Mouse (Mus musculus) heart, postnatal 25 days (tissue): Measurements from ENCODE around the gene Armc3. TPM values are rescaled to one million over a fixed set of nuclear protein-coding genes. Genes with fewer than 3 reads are reported as not detected.
"Not testable (repeated sequence)": the region's sequence is repeated elsewhere in the genome, so short reads cannot be mapped to it uniquely, and the experiment has no call there.

Source experiments
- DNase-seq: peaks from one replicate; pipeline ENCODE4 v3.0.0; 2022; ENCODE audit warnings: low spot score
- intact Hi-C: fragments of 180-260 bp; cut with DNase I; formaldehyde crosslinking; loops from one replicate; pipeline ENCODE4 v1.15.1; 2025
- total RNA-seq, 2 experiments: library from RNA; stranded (reverse); gene quantifications; 2 replicates each; pipeline ENCODE4 v1.2.3; 2021

The Armc3 gene
- total RNA-seq, 2 experiments from 2014 or later = not detected

DNA sequence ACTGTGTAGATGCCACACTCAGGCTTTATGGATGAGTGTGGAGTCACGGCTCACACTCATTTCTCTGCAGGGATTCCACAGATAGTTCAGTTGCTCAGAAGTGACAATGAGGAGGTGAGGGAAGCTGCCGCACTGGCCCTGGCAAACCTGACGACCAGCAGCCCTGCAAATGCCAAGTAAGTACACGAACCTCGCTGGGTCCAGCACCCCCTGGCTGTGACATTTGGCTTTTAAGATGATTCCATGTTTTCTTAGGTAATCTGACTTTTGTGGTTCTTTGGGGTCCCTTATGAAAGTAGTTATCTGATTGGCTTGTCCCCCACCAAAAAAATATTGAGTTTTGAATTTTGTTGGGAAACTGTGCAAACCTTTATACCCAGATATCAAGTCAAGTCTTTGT is 70.9 kb downstream of the Armc3 start:
- DNase-seq = no peak
- intact Hi-C loops = loop anchor here (10.0 kb wide), 1 partner anchor 915 kb away; no protein-coding TSS in a partner anchor

DNA sequence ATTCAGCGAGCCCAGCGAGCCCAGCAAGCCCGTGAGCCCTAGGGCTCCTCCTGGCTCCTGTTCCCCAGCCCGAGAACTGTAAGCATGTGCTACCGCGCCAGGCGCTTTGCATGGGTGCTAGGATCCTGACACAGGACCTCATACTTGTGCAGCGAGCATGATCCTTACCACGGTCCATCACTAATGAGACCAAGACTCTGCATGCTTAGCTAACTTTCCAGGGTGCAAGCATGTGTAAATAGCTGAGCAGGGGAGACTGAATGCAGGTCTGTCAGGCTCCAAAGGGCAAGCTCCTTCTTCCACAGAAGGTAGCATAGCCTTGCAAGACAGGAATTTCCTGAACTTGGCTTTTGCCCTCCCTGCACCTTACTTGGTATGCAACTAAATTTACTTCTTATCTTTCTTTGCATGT is 71.6 kb downstream of the Armc3 start:
- DNase-seq = no peak
- intact Hi-C loops = loop anchor here (10.0 kb wide), 1 partner anchor 916 kb away; no protein-coding TSS in a partner anchor

DNA sequence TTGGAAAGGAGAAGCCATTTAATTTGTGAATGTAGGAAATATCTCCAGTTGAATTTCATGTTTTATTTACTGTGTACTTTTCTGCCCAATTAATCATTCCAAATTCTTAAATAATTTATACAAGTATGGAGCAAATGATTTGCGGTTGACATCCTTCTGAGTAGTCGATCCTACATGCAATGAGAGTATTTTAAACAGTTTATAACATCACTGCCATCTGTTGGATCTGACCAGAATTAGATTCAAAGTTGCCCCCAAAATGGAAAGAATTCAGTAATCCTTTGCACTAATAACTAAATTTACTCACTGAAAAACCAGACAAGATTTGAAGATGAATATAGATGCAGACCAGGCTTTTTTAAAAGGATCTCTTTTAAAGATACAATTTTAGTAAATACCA is 75.5 kb downstream of the Armc3 start:
- intact Hi-C loops = loop anchor here (10.0 kb wide), 1 partner anchor 920 kb away; no protein-coding TSS in a partner anchor

DNA sequence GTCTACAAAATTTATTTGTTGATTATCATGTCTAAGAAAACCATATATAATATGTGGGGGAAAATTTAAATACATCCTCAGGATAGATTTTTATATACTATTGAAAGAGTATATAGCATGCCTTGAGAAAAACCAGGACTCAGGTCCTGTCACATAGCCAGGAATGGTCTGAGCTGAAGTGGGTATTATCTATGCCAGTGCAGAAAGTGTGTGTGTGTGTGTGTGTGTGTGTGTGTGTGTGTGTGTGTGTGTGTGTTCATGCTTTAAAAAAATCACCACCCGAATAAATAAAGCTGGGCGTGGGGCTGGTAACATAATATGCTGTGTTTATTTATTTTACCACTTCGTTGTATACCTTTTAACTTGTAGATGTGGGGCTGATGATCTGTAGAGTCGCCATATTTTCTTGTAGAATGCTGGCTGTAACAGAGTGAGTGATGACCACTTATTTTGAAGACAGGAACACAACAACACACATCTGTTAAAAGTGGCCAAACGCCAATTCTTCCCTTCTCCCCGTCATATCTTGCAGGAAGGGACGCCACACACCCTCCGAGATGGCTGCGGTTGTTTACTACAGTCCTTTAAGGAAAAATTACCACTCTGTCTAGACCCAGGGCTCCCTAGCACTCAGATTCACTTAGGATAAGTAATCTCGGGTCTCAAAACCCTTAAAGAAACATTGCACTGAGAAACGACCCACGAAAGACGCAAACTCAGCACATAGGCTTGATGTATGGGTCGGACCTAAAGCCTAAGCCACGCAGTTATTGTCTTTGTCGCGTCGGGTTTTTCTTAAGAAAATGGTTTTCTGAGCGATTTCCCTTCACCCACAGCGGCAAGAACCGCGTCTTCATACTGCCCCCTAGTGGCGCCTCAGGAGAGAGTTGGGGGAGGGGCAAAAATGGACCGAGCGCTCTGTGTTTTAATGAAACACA is 76.8 kb downstream of the Armc3 start:
- DNase-seq = peak; percentile 44
- intact Hi-C loops = loop anchor here (2.0 to 10.0 kb wide), 5 partner anchors 69 to 921 kb away; no protein-coding TSS in a partner anchor

More for the DNA sequence above, 75.5 kb downstream of the Armc3 start:
- DNase-seq = no peak

DNA sequence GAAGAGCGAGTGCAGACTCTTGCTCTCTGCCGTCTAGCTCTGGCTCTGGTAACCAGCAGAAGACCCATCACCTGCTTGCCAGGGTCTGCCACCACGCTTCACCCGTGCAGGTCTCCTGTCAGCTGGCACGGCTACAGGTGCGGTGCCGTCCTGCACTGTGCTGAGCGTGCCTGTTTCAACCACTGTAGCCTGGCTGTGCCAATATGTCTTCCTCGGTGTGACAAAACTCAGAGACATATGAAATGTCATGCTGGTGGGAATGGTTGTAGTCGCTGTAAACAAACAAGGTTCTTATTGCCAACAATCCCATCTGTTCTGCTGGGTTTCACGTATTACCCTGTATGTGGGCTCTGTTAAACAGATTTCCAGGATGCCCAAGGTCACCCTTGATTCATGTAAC is 81.2 kb downstream of the Armc3 start:
- intact Hi-C loops = no loop called here
- DNase-seq = no peak

DNA sequence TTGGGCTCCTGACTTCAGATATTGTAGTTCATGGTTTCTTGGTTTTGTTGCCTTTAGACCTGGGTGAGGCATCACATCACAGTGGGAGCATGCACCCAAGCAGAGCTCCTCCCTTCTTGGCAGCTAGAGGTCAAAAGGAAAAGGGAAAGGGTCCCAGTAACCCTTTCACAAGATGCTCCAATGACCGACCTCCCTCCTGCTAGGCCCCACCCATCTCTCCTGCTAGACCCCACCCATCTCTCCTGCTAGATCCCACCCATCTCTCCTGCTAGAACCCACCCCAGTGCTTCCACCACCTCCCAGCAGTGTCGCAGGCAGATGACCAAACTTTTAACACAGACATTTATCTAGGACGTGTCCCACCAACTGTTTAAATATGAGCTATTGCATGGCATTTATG is 93.3 kb downstream of the Armc3 start:
- DNase-seq = no peak
- intact Hi-C loops = no loop called here

DNA sequence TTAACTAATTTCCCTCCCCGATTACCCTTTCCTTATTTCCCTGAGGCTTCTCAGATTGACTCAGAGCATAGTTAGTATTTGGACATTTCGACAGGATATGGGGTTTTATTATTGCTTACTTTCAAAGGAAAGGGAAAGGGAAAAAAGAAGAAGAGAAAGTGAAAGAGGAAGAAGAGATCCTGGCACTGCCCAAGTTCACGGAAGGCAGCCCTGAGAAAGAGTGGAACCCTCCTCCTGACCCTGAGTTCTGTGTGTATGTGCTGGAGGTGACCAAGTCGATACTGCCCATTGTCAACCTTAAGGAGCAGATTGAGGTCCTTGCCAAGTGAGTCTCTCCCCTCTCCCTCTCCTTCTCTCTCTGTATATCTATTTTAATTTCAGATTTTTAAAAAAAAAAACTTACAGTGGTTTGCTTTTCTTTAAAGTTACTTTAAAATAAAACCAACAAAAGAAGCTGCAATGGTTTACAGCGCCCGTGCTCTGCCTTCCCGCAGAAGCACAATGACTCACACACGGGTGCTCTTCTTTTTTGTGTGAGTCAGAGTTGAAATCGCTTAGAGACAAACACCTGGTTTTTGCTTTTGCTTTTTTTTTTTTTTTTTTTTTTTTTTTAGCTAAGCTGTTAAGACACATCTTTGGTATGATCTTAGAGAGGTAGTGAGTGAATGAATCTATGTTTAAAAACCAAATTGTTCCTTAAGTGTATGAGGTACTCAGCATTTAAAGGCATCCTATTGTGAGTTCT is 101.4 kb downstream of the Armc3 start:
- intact Hi-C loops = no loop called here

DNA sequence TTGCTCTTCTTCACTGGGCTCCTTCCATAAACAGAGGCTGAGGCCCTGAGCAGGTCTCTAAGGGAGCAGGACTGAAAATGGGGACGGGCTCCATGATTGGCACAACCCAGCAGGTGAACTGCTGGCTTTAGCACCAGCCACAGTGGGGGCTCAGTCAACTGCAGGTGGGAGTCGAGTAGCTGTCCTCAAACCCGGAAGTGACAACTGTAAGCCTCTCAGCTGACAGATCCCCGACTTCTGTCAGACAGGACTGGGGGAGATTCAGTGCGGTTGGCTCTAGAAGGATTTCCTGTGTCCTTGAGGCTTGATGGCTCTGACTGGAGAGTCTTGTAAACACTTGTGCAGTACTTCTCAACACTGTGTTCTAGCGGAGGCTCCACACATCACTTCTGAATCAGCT is 102.1 kb downstream of the Armc3 start:
- intact Hi-C loops = no loop called here
- no peak for DNase-seq

More for the DNA sequence above, 101.4 kb downstream of the Armc3 start:
- DNase-seq = no peak

DNA sequence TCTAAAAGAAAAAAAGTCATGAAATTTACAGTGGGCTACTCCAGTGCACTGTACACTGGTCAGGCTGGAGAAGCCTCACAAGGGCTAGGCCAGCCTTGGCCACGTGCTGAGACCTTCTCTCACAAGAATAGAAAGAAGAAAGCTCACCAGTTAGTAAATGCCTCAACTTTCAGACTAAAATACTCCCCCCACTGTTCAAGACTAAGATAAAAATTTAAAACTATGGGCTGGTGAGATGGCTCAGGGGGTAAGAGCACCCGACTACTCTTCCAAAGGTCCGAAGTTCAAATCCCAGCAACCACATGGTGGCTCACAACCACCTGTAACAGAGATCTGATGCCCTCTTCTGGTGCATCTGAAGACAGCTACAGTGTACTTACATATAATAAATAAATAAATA is 104.0 kb downstream of the Armc3 start:
- intact Hi-C loops, DNase-seq: not testable (repeated sequence)

DNA sequence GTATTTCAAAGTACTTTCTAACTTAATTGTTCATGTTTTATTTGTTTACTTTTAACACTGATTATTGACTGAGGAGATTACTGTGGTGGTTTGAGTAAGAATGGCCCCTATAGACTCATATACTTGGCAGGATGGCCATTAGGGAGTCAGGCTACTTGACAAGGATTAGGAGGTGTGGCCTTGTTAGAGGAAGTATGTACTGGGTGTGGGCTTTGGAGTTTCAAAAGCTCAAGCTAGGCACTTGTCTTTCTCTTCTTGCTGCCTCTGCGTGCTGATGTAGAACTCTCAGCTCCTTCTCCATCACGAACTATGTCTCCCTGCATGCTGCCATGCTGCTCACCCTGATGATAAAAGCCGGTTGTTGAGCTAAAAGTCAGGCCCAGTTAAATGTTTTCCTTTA is 111.4 kb downstream of the Armc3 start:
- intact Hi-C loops = no loop called here
- DNase-seq = no peak

DNA sequence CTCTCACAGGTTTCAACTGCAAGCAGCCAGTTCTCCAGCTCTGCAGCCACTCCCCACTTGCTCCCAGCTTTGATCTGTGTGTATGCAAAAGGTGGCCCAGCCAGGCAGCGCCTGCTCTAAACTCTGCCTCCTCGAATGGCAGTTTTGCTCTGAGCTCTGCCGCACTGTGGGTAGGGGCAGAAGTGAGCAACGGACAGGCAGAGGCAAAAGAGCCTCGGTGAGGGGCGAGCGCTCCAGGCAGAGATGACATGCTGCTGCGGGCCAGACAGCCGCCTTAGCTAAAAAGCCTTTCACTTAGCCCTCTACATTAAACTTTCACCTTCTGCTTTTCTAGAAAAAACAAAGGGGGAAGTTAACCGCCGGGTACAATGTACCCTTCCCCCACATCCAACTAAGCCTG is 117.0 kb downstream of the Armc3 start:
- intact Hi-C loops = no loop called here
- no peak for DNase-seq

DNA sequence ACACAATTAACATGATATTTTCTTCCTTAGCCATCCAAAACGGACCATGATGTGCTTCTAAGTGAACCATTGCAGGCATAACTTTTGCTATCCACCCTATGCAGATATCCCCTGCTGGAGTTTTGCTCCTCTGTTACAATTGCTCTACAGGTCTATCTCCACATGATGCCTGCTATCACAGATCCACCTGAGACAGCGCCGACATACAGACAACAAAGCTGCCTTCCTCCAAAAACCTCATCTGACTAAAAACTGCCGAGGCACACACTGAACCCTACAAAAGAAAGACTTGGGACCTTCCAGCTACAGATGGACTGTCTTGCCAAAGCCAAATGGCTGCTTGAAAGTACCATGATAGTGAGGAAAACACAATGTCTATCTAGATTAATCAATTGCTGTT is 117.6 kb downstream of the Armc3 start:
- intact Hi-C loops = no loop called here
- DNase-seq = no peak

DNA sequence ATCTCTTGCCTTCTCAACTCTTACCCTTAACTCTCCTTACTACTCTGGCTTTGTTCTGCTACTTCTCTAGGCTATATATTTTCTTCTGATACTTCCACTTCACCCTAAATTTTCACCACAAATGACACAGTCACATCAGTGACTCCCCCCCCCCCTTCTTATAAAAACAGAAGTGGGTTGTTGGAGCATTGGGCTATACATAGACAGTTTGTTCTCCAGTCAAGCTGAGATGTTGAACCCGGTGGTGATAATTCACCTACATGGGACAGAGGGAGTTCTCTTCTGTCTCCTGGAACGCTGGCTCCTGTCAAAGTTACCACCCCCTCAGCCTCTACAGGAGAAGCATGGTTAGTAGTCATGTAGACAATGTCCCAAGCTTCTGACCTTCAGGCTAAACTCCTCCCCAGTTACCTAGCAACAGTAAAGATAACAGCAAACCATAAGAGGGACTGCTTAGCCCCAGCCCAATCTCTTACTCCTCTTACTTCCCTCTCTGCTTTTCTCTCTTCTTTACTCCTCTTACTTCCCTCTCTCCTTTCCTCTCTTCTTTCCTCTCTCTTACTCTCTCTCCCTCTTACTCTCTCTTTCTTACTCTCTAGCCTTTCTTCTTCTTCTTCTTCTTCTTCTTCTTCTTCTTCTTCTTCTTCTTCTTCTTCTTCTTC is 118.2 kb downstream of the Armc3 start:
- intact Hi-C loops, DNase-seq: not testable (repeated sequence)

DNA sequence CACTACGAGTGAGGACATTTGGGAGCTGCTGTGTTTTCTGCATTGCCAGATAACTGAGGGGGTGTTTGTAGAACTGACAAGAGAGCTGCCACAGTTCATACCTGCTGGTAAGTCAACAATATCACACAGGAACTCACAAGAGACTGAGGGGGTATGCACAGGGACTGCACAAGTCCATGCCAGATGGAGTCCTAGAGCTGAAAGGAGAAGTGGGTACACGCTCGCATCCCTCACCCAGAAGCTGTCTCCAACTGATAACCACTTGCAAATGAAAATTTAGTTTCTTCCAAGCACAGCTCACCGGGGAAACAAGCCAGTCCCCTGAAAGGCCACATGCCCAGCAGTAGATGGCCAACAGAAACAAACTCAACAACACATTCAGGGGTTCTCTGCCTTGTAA is 119.4 kb downstream of the Armc3 start:
- intact Hi-C loops = no loop called here
- DNase-seq = no peak

DNA sequence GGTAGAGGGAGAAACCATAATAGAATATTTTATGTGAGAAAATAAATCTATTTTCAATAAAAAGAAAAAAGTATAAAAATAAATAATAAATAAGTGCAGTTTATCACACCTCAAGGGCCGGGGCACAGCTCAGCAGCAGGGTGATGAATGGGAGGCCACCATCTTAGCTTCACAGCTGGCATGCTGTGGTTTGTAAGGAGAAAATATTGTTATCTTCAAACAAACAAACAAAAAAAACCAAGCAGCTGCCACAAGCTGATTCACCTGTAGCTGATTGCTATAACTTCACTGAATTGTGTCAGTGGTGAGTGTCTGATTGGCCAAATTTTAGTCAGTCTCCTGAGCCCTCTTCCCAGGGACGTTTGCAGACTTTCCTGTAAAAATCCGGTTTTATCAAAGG is 120.2 kb downstream of the Armc3 start:
- intact Hi-C loops = no loop called here
- DNase-seq = no peak

DNA sequence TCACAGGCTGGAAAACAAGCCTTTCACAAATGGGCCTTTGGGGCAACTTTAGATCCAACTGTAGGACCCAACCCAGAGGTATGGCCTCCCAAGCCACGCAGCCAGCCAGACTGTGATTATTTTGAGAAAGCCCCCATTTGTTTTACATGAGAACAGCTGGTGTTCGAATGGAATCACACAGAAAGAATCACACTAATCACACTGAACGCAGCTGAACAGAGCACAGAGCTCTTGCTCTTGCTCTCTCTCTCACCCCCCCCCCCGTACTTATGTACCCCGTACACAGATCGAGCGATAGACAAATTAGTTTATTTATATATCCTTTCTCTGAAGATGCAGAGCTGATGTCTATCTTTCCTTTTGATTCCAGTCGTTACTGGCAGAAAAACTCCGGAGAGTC is 123.3 kb downstream of the Armc3 start:
- intact Hi-C loops = no loop called here

DNA sequence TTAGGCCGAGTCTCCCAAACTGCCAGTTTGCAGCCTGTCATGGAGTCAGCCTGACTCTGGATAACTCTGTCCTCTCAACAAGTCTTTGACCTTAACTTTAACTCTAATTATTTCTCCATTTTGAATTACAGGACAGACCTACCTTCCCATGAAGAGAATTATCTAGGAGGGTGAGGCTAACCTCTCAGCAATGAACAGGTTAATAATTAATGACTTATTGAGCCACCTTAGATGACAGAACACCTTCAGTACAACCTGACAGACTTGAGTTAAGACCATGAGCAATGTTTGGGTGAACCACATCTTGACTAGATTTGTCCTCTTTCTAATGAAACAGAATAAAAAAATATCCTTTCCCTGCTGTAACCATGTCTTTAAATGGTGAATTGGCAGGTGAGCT is 127.3 kb downstream of the Armc3 start:
- intact Hi-C loops = no loop called here
- no peak for DNase-seq

More for the DNA sequence above, 123.3 kb downstream of the Armc3 start:
- no peak for DNase-seq

DNA sequence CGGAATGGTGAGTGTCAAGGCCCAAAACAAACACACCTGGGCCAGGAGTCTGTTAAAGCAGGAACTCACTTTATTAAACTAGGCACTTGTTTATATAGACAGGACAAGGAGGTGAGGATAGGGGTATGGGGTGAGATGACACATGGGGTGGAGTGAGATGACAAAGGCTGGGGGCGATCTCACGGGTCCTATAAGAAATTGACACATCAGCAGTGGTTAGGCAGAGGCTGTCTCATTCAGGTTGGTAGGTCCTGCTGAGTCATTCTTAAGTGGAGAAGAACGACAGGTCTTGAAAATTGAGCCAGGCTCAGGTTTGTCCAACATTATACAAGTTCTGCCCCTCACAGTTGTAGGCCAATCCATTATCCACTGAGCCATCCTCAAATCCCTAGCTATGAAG is 128.7 kb downstream of the Armc3 start:
- intact Hi-C loops = no loop called here
- DNase-seq = no peak

DNA sequence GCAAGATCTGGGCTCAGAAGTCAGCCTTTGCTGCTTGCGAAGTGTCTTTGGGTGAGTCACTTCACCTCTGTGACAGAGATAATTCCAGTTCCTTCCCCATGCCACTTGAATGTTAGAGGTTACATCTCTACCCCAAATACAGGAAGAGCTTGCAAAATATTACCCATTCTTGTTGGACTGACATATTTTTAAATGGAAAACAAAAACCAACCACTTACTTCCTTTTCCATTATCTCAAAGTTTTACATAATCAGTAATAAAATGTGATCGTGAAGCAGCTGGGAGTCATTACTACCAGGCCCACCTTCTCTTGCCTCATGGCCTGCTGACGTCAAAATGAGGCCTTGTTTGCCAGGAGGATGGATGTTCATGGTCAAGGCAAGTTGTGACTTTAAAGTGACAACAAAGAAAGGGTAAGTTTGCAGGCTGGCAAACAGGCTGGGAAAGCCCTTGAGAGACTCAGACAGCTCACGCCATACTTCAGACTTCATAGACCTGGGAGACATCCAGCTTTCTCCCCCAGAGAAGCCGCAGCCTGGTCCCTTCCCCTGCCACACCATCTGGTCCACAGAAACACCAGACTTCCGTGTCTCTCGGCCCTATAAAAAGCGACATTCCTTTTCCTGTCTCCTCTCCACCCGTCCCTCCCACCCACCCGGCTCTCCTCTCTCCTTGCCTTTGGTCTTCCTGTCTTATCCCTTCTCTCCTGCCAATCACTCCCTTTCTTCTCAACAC is 145.0 kb downstream of the Armc3 start:
- intact Hi-C loops = loop anchor here (2.0 to 10.0 kb wide), 5 partner anchors 67 to 1919 kb away; partner anchors contain the start of gene Dnajc1

More for the DNA sequence above, 145.0 kb downstream of the Armc3 start:
- peak; percentile 17 for DNase-seq
